Mouse (Mus musculus) right cerebral cortex, postnatal 10 days (tissue): ENCODE results near the gene Anapc15-ps.
"Not testable (repeated sequence)": the region's sequence is repeated elsewhere in the genome, so short reads cannot be mapped to it uniquely, and the experiment has no call there.

Experiments used
- DNase-seq, 2 experiments: peaks; one replicate each; pipeline ENCODE4 v3.0.0; 2021; ENCODE audit warnings: low spot score in 2 of 2

Gene Anapc15-ps

GRCm38 (mm10) chr10:95630726-95631345, 42.4 kb downstream of the Anapc15-ps start:
- no peak for DNase-seq

- not testable (repeated sequence) for DNase-seq
These were observed 43.1 kb downstream of the Anapc15-ps start for GRCm38 (mm10) chr10:95630166-95630565.

DNA sequence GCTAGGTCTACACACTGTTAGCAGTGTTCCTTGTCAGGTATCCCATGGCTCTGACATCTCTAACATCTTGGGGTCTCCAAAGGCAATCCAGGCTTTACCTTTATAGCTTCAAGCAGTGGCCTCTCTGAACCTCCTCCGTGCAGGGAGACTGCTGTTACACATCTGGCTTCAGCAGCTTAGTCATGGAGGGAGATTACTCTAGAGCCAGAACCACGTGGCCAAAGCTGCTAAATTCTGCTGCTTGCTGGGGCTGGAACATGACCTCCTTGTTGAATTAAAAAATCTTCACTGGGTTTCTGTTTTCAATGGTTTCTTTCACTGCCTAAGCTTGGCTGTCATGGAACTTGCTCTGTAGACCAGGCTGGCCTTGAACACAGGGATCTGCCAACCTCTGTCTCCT, 44.9 kb downstream of the Anapc15-ps start:
- no peak for DNase-seq

DNA sequence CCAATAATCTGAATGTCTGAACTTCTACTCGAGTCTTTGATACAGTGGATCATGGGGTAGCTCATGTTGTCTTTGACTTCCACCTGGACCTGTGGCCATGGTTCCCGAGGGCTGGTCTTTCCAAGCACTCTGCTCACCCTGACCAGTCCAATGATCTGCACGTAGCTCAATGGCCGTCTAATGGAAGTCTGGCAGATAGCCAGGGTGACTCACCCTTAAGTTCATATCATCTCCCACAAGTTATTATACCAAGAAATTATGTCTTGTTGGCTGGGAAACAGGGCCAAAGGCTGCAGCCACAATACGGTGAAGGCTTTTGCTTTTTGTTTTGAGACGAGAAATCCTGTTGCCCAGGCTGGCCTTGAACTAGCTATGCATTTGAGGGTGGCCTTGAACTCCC, 45.9 kb downstream of the Anapc15-ps start:
- DNase-seq = no peak

- no peak for DNase-seq
These were observed 48.0 kb downstream of the Anapc15-ps start for GRCm38 (mm10) chr10:95625300-95625699.

GRCm38 (mm10) chr10:95624007-95624406, 49.2 kb downstream of the Anapc15-ps start:
- no peak for DNase-seq

- no peak for DNase-seq
These were observed 49.7 kb downstream of the Anapc15-ps start for GRCm38 (mm10) chr10:95623518-95623905.
